Mouse (Mus musculus): Measurements from ENCODE around the gene 1700025G04Rik. TPM values are rescaled to one million over a fixed set of nuclear protein-coding genes. Genes with fewer than 3 reads are reported as not detected.
"Not testable (repeated sequence)": the region's sequence is repeated elsewhere in the genome, so short reads cannot be mapped to it uniquely, and the experiment has no call there.

1700025G04Rik gene
- polyA plus RNA-seq, 1 experiment from 2014 or later: 29.1 TPM

- no peaks in the 10 kb centered on the region for H3K4me1 ChIP-seq (ENCODE audit: control insufficient read depth, insufficient read depth, low read length)
- H3K4me3 ChIP-seq (ENCODE audit: low read depth, low read length): no peak overlapping the region
- no peaks in the 10 kb centered on the region for H3K36me3 ChIP-seq (ENCODE audit: control insufficient read depth, insufficient read depth, low read length)
- no peaks in the 10 kb centered on the region for H3K27me3 ChIP-seq (ENCODE audit: control insufficient read depth, insufficient read depth, low read length)
- H3K9me3 ChIP-seq (ENCODE audit: control insufficient read depth, low read length): no peaks in the 10 kb centered on the region
- no peak for ATAC-seq (ENCODE audit: low read depth)
- WGBS: 67% methylated on average over 7 of the region's 7 CpGs
- H3K4me2 ChIP-seq (ENCODE audit: low read depth, low read length): no peak overlapping the region
- H3K9ac ChIP-seq (replicated peaks; ENCODE audit: low read depth, low read length): no peak overlapping the region
- no peak overlapping the region for H3K27ac ChIP-seq (ENCODE audit: low read depth, low read length)
Measured at GRCm38 (mm10) chr1:151825065-151825464, 264.9 kb downstream of the 1700025G04Rik start.

GRCm38 (mm10) chr1:151820457-151820856, 269.5 kb downstream of the 1700025G04Rik start:
- no peaks in the 10 kb centered on the region for H3K4me1 ChIP-seq (ENCODE audit: control insufficient read depth, insufficient read depth, low read length)
- H3K4me3 ChIP-seq (ENCODE audit: low read depth, low read length): no peak overlapping the region
- no peak for ATAC-seq (ENCODE audit: low read depth)
- H3K4me2 ChIP-seq (ENCODE audit: low read depth, low read length): no peak overlapping the region
- no peak overlapping the region for H3K27ac ChIP-seq (ENCODE audit: low read depth, low read length)
- no peak overlapping the region for H3K9ac ChIP-seq (replicated peaks; ENCODE audit: low read depth, low read length)
- peaks cover 8% of the 10 kb centered on the region; the same call in 1 of the 2 replicates for H3K36me3 ChIP-seq (ENCODE audit: control insufficient read depth, insufficient read depth, low read length)
- WGBS: 27% methylated on average over 5 of the region's 5 CpGs
- no peaks in the 10 kb centered on the region for H3K27me3 ChIP-seq (ENCODE audit: control insufficient read depth, insufficient read depth, low read length)
- no peaks in the 10 kb centered on the region for H3K9me3 ChIP-seq (ENCODE audit: control insufficient read depth, low read length)

DNA sequence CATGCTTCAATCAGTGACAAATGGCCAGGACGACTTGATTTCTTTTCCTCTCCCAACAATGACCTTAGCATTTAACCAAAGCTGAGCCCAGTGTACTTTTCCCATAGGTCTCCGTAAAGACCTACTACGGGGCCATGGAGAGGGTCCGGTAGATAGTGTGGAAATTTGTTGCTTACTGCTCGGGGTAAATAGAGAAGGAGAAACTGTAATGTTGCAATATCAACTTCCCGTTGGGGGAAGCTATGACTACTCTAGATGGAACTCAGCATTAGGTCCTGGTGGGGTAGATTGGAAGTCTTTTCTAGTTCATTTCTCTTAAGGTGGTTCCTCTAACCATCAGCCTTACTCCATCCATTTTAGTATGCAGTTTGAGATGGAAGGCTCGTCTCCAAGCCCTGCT, 270.7 kb downstream of the 1700025G04Rik start:
- Histone ChIP-seq H3K27ac (ENCODE audit: low read depth, low read length) (no peak overlapping the region), H3K4me3 (ENCODE audit: low read depth, low read length) (no peak overlapping the region), H3K4me1 (ENCODE audit: control insufficient read depth, insufficient read depth, low read length) (no peaks in the 10 kb centered on the region), H3K9ac (replicated peaks; ENCODE audit: low read depth, low read length) (no peak overlapping the region), H3K9me3 (ENCODE audit: control insufficient read depth, low read length) (no peaks in the 10 kb centered on the region), H3K4me2 (ENCODE audit: low read depth, low read length) (no peak overlapping the region), H3K36me3 (ENCODE audit: control insufficient read depth, insufficient read depth, low read length) (peaks cover 11% of the 10 kb centered on the region; the same call in 1 of the 2 replicates), H3K27me3 (ENCODE audit: control insufficient read depth, insufficient read depth, low read length) (no peaks in the 10 kb centered on the region)
- 88% methylated on average over 7 of the region's 7 CpGs for WGBS
- no peak for ATAC-seq (ENCODE audit: low read depth)

DNA sequence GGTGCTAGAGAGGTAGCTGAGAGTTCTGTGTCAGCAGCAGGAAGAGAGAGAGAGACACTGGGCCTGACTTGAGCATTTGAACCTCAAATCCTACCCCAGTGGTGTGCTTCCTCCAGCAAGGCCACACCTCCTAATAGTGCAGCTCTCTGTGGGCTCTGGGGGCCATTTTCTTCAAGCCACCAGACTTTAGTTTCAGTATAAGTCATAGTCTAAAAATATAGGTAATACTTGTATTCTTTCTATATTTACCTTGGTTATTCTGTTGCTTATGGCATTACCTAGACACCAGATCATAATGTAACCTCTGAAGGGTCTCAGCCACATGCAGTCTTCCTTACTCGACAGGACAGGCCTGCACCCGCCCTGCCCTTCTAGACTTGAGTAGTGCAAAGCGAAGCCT, 273.9 kb downstream of the 1700025G04Rik start:
- H3K4me1 ChIP-seq (ENCODE audit: control insufficient read depth, insufficient read depth, low read length): no peaks in the 10 kb centered on the region
- no peak for ATAC-seq (ENCODE audit: low read depth)
- no peaks in the 10 kb centered on the region for H3K9me3 ChIP-seq (ENCODE audit: control insufficient read depth, low read length)
- no peak overlapping the region for H3K4me3 ChIP-seq (ENCODE audit: low read depth, low read length)
- H3K27ac ChIP-seq (ENCODE audit: low read depth, low read length): no peak overlapping the region
- H3K4me2 ChIP-seq (ENCODE audit: low read depth, low read length): no peak overlapping the region
- no peaks in the 10 kb centered on the region for H3K27me3 ChIP-seq (ENCODE audit: control insufficient read depth, insufficient read depth, low read length)
- WGBS: 92% methylated on average over 3 of the region's 3 CpGs
- peaks cover 15% of the 10 kb centered on the region; the same call in 1 of the 2 replicates for H3K36me3 ChIP-seq (ENCODE audit: control insufficient read depth, insufficient read depth, low read length)
- no peak overlapping the region for H3K9ac ChIP-seq (replicated peaks; ENCODE audit: low read depth, low read length)

- WGBS: 69% methylated on average over 13 of the region's 13 CpGs
- Histone ChIP-seq H3K9ac (replicated peaks; ENCODE audit: low read depth, low read length) (no peak overlapping the region), H3K27ac (ENCODE audit: low read depth, low read length) (no peak overlapping the region), H3K9me3 (ENCODE audit: control insufficient read depth, low read length) (no peaks in the 10 kb centered on the region), H3K36me3 (ENCODE audit: control insufficient read depth, insufficient read depth, low read length) (peaks cover 7% of the 10 kb centered on the region; the same call in 1 of the 2 replicates), H3K4me1 (ENCODE audit: control insufficient read depth, insufficient read depth, low read length) (no peaks in the 10 kb centered on the region), H3K4me2 (ENCODE audit: low read depth, low read length) (no peak overlapping the region), H3K4me3 (ENCODE audit: low read depth, low read length) (no peak overlapping the region), H3K27me3 (ENCODE audit: control insufficient read depth, insufficient read depth, low read length) (no peaks in the 10 kb centered on the region)
- no peak for ATAC-seq (ENCODE audit: low read depth)
Measured at GRCm38 (mm10) chr1:151812004-151812712, 277.8 kb downstream of the 1700025G04Rik start.

- Histone ChIP-seq H3K27ac (ENCODE audit: low read depth, low read length) (no peak overlapping the region), H3K4me1 (ENCODE audit: control insufficient read depth, insufficient read depth, low read length) (no peaks in the 10 kb centered on the region), H3K9me3 (ENCODE audit: control insufficient read depth, low read length) (no peaks in the 10 kb centered on the region), H3K27me3 (ENCODE audit: control insufficient read depth, insufficient read depth, low read length) (no peaks in the 10 kb centered on the region), H3K9ac (replicated peaks; ENCODE audit: low read depth, low read length) (no peak overlapping the region), H3K4me3 (ENCODE audit: low read depth, low read length) (no peak overlapping the region), H3K4me2 (ENCODE audit: low read depth, low read length) (no peak overlapping the region), H3K36me3 (ENCODE audit: control insufficient read depth, insufficient read depth, low read length) (peaks cover 7% of the 10 kb centered on the region; the same call in 1 of the 2 replicates)
- no peak for ATAC-seq (ENCODE audit: low read depth)
- 85% methylated on average over 16 of the region's 16 CpGs for WGBS
Measured at GRCm38 (mm10) chr1:151811456-151811855, 278.5 kb downstream of the 1700025G04Rik start.

DNA sequence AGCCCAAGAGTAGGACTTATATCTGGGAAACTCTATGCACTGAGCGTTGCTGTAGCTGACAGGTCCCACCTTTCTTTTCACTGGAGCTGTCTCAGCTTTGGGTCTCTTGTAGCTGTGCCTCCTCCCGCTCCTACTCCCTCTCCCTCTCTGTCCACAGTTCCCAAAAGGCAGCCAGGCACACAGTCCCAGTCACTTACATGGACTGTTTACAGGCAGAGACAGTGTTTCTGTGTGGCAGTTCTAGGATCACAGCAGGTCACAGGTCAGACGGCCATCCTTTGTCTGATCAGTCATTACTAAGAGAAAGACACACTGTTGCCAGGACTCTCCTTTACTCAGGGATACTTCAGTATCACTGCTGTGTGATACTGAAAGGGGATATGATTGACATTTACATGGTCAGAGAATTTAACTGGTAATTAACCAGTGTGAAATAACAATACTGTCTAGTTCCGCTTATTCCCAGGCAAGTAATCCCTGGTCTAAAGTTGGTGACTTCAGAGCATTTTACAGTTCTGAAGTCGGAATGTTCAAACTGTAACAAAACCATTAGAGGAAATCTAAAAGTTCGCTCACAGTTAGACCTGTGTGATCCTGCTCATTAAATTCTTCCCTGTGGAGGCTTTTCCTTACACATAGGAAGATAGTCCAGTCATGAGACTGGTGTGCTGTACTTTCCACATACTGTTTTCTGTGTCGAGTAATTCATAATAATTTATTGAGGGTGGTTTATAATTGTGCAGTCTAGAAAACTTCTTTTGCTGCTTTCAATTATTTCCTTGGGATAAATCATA, 279.1 kb downstream of the 1700025G04Rik start:
- Histone ChIP-seq H3K27me3 (ENCODE audit: control insufficient read depth, insufficient read depth, low read length) (no peaks in the 10 kb centered on the region), H3K4me2 (ENCODE audit: low read depth, low read length) (no peak overlapping the region), H3K36me3 (ENCODE audit: control insufficient read depth, insufficient read depth, low read length) (peaks cover 8% of the 10 kb centered on the region; the same call in 1 of the 2 replicates), H3K9me3 (ENCODE audit: control insufficient read depth, low read length) (no peaks in the 10 kb centered on the region), H3K4me3 (ENCODE audit: low read depth, low read length) (no peak overlapping the region), H3K9ac (replicated peaks; ENCODE audit: low read depth, low read length) (no peak overlapping the region), H3K4me1 (ENCODE audit: control insufficient read depth, insufficient read depth, low read length) (no peaks in the 10 kb centered on the region), H3K27ac (ENCODE audit: low read depth, low read length) (no peak overlapping the region)
- no peak for ATAC-seq (ENCODE audit: low read depth)
- 54% methylated on average over 7 of the region's 7 CpGs for WGBS

DNA sequence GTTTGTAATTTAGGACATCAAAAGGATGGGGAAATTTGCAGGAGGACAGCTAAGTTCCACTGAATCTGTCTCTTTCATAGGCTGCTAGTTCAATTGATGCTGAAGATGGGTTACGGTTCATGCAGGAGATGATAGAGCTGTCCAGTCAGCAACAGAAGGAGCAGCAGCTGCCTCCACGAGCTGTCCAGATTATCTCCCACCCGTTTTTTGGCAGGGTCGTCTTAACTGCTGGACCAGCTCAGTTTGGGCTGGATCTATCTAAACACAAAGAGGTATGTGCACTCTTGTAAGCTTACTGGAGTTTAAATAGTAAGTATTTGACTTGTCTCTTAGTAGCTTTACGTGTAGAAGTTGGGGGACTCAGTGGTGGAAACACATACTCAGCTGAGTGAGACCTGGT, 282.6 kb downstream of the 1700025G04Rik start:
- peaks cover 16% of the 10 kb centered on the region; the same call in 1 of the 2 replicates for H3K36me3 ChIP-seq (ENCODE audit: control insufficient read depth, insufficient read depth, low read length)
- 87% methylated on average over 5 of the region's 5 CpGs for WGBS

DNA sequence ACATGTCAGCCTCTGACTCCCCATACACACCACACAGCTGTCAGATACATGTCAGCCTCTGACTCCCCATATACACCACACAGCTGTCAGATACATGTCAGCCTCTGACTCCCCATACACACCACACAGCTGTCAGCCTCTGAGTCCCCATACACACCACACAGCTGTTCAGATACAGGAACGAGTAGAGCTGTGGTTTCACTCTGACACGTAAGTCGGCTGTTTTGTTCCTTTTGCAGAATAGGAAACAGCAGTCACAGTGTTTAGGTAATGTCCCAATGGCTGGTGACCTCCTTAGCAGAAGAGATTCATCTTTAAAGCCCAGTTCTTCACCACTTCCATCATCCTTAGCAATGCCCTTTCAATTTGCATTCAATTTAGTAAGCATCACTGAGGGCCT, 287.1 kb downstream of the 1700025G04Rik start:
- not testable (repeated sequence) for H3K4me3 ChIP-seq (ENCODE audit: low read depth, low read length); H3K4me2 ChIP-seq (ENCODE audit: low read depth, low read length); H3K27ac ChIP-seq (ENCODE audit: low read depth, low read length); H3K9me3 ChIP-seq (ENCODE audit: control insufficient read depth, low read length); H3K9ac ChIP-seq (replicated peaks; ENCODE audit: low read depth, low read length); H3K27me3 ChIP-seq (ENCODE audit: control insufficient read depth, insufficient read depth, low read length); ATAC-seq (ENCODE audit: low read depth); H3K4me1 ChIP-seq (ENCODE audit: control insufficient read depth, insufficient read depth, low read length)
- H3K36me3 ChIP-seq (ENCODE audit: control insufficient read depth, insufficient read depth, low read length): peaks cover 26% of the 10 kb centered on the region
- WGBS: 79% methylated on average over 3 of the region's 3 CpGs

More for the DNA sequence above, 282.6 kb downstream of the 1700025G04Rik start:
- no peaks in the 10 kb centered on the region for H3K27me3 ChIP-seq (ENCODE audit: control insufficient read depth, insufficient read depth, low read length)
- H3K4me3 ChIP-seq (ENCODE audit: low read depth, low read length): no peak overlapping the region
- H3K9me3 ChIP-seq (ENCODE audit: control insufficient read depth, low read length): no peaks in the 10 kb centered on the region
- H3K9ac ChIP-seq (replicated peaks; ENCODE audit: low read depth, low read length): no peak overlapping the region
- no peaks in the 10 kb centered on the region for H3K4me1 ChIP-seq (ENCODE audit: control insufficient read depth, insufficient read depth, low read length)
- H3K27ac ChIP-seq (ENCODE audit: low read depth, low read length): no peak overlapping the region
- no peak for ATAC-seq (ENCODE audit: low read depth)
- no peak overlapping the region for H3K4me2 ChIP-seq (ENCODE audit: low read depth, low read length)

Data from neural tube, embryonic 14.5 days (tissue).